Mouse (Mus musculus): ENCODE measurements around the gene Gabra3. TPM values are rescaled to one million over a fixed set of nuclear protein-coding genes. Genes with fewer than 3 reads are reported as not detected.

Gene Gabra3
- polyA plus RNA-seq, 1 experiment from 2014 or later, result 64.8 TPM

MicroRNAs within 50 kb of the gene (microRNA counts, 519-probe panel; counts per million panel counts)
- microRNA mmu-miR-105 (not detected), microRNA mmu-miR-767 (not detected)

Small RNA genes lying within 50 kb of the gene (microRNA-seq; reads per million reads assigned to microRNA genes)
- gene Mir105 (not detected), gene Mir767 (not detected)

Other genes starting within 250 kb of the Gabra3 start
- gene Gabrq, start 168.3 kb upstream of the Gabra3 start, polyA plus RNA-seq (2014; fragmentation: Nextera tagmentation; extraction: Ambion mirVana), result 3.4 and 4.5 TPM in 2 replicates

All from neural tube, embryonic 14.5 days (tissue).